In genomic region chr8:47335940-47336339, GRCm38 (mm10) we compare ENCODE assay signal across 19 mouse cellular contexts.
"Had no signal": no experiment of that assay in that cellular context is flagged by ENCODE, and none has a peak within 500 bp of the region (broad histone marks: within the 10 kb centered on the region; RNA-seq: fewer than 3 reads in every experiment).

No protein-coding gene starts in this region.

- H3K27ac ChIP-seq: limb, embryonic 10.5 days; limb, embryonic 13.5 days; liver, embryonic 12.5 days; liver, embryonic 15.5 days; lung, embryonic 15.5 days; midbrain, embryonic 10.5 days; midbrain, embryonic 13.5 days; neural tube, embryonic 13.5 days had no signal

- H3K9me3 ChIP-seq: limb, embryonic 10.5 days; limb, embryonic 13.5 days; liver, embryonic 12.5 days; liver, embryonic 15.5 days; lung, embryonic 15.5 days; midbrain, embryonic 10.5 days; midbrain, embryonic 13.5 days; neural tube, embryonic 13.5 days had no signal

- H3K4me1 ChIP-seq: liver, embryonic 12.5 days; liver, embryonic 15.5 days; megakaryocyte, embryonic 14.5 days had no signal

- H3K36me3 ChIP-seq: limb, embryonic 10.5 days; limb, embryonic 13.5 days; liver, embryonic 12.5 days; liver, embryonic 15.5 days; lung, embryonic 15.5 days; midbrain, embryonic 10.5 days; midbrain, embryonic 13.5 days; neural tube, embryonic 13.5 days had no signal

- H3K4me3 ChIP-seq: limb, embryonic 10.5 days; limb, embryonic 13.5 days; liver, embryonic 12.5 days; liver, embryonic 15.5 days; lung, embryonic 15.5 days; megakaryocyte, embryonic 14.5 days; midbrain, embryonic 10.5 days; midbrain, embryonic 13.5 days; myocyte; neural tube, embryonic 13.5 days had no signal

- H3K9ac ChIP-seq: limb, embryonic 13.5 days; liver, embryonic 12.5 days; liver, embryonic 15.5 days; lung, embryonic 15.5 days; midbrain, embryonic 13.5 days; neural tube, embryonic 13.5 days had no signal

- H3K27me3 ChIP-seq: limb, embryonic 13.5 days; liver, embryonic 12.5 days; liver, embryonic 15.5 days; lung, embryonic 15.5 days; megakaryocyte, embryonic 14.5 days; midbrain, embryonic 13.5 days had no signal

- DNase-seq: kidney, adult 9 months; kidney, postnatal 14 days; kidney, postnatal 4 days; liver; lung, adult 18-20 months; lung, postnatal 10 days; lung, postnatal 36 days; retina, postnatal 1 day; thymus, postnatal 25 days had no signal
